Mouse (Mus musculus) ES-E14 (cell line): ENCODE measurements at regions not wholly inside any gene's neighbourhood (a gene's known extent, or its start where the extent isn't known, plus 50 kb on each side); places are given as distances from the start of the nearest gene placed in this dataset.

Experiments used
- CHD2 ChIP-seq: IDR thresholded peaks from 2 replicates; pipeline ENCODE4 v1.6.1; 2014; ENCODE audit warnings: mild to moderate bottlenecking, low read depth, low read length, inconsistent platforms
- HCFC1 ChIP-seq: IDR thresholded peaks from 2 replicates; pipeline ENCODE4 v1.6.1; 2012; ENCODE audit warnings: low read length, inconsistent platforms, borderline replicate concordance; ENCODE audit not compliant: insufficient read depth
- MAFK ChIP-seq: IDR thresholded peaks from 2 replicates; pipeline ENCODE4 v1.6.1; 2014; ENCODE audit warnings: mild to moderate bottlenecking, low read depth, low read length, inconsistent platforms; ENCODE audit not compliant: insufficient read depth
- ZC3H11A ChIP-seq: IDR thresholded peaks from 2 replicates; pipeline ENCODE4 v1.6.1; 2012; ENCODE audit warnings: low read depth, mild to moderate bottlenecking, inconsistent platforms, low read length, borderline replicate concordance
- ZNF384 ChIP-seq: IDR thresholded peaks from 2 replicates; pipeline ENCODE4 v1.6.1; 2012; ENCODE audit warnings: low read depth, low read length, inconsistent platforms

- TF ChIP-seq ZC3H11A (no peak), CHD2 (no peak), ZNF384 (no peak), HCFC1 (no peak), MAFK (no peak)
Measured at GRCm38 (mm10) chr6:31283973-31284372, 114.6 kb upstream of the Mkln1 start.
